Mouse (Mus musculus): ENCODE measurements around the gene Chfr. TPM values are rescaled to one million over a fixed set of nuclear protein-coding genes. Genes with fewer than 3 reads are reported as not detected.

The Chfr gene
- polyA plus RNA-seq, 1 experiment from 2014 or later: 101 TPM

DNA sequence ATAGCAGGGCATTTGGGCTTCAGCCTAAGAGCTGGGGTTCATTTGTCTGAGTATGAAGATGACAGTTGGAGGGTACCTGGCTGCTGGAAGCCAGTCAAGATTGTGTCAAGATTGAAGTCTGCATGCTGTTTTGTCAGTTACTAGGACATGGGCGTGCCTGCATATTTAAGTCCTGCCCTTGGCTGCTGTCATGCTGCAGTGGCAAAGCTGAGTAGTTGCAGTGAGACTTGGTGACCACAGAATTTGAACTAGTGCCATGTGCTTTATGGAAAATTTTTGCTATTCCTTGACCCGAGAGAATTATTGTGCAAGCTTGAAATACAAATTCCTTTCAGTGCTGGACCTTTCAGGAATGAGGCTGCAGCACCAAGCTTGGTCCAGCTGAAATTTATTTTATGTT is 6.7 kb downstream of the Chfr start:
- 92% methylated on average over 2 of the region's 2 CpGs for WGBS
- peaks cover 44% of the 10 kb centered on the region for H3K36me3 ChIP-seq (ENCODE audit: control insufficient read depth, insufficient read depth, low read length)
- no peak overlapping the region for H3K27ac ChIP-seq (ENCODE audit: low read depth, low read length)

GRCm38 (mm10) chr5:110143007-110143406 is 7.4 kb downstream of the Chfr start:
- Histone ChIP-seq H3K36me3 (ENCODE audit: control insufficient read depth, insufficient read depth, low read length) (peaks cover 48% of the 10 kb centered on the region), H3K4me2 (ENCODE audit: low read depth, low read length) (no peak overlapping the region)
- WGBS: 94% methylated on average over 5 of the region's 5 CpGs

More for the DNA sequence above, 6.7 kb downstream of the Chfr start:
- H3K9me3 ChIP-seq (ENCODE audit: control insufficient read depth, low read length): no peaks in the 10 kb centered on the region
- no peak overlapping the region for H3K4me2 ChIP-seq (ENCODE audit: low read depth, low read length)
- no peak for ATAC-seq (ENCODE audit: low read depth)
- H3K4me3 ChIP-seq (ENCODE audit: low read depth, low read length): no peak overlapping the region
- no peak overlapping the region for H3K9ac ChIP-seq (replicated peaks; ENCODE audit: low read depth, low read length)
- H3K4me1 ChIP-seq (ENCODE audit: control insufficient read depth, insufficient read depth, low read length): no peaks in the 10 kb centered on the region
- H3K27me3 ChIP-seq (ENCODE audit: control insufficient read depth, insufficient read depth, low read length): no peaks in the 10 kb centered on the region

DNA sequence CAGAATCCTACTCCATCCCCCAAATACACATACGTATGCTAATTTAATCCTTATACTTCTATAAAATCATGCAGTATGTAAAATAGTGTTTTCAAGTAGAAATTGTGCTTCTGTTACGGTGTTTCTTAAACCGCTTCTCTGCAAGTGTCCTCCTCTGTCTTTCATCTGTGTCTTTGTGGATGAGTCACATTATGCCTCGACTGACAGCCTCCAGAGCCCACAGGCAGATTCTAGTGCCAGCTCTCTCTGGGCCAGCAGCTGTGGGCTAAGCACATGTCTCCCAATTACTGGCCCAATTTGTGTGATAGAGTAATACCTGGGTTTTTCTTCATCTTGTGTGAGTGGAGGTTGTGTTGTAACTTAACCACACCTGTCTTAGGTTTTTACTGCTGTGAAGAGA is 33.7 kb downstream of the Chfr start:
- Histone ChIP-seq H3K4me3 (ENCODE audit: low read depth, low read length) (no peak overlapping the region), H3K4me2 (ENCODE audit: low read depth, low read length) (no peak overlapping the region), H3K9ac (replicated peaks; ENCODE audit: low read depth, low read length) (no peak overlapping the region), H3K36me3 (ENCODE audit: control insufficient read depth, insufficient read depth, low read length) (peaks cover 52% of the 10 kb centered on the region), H3K27me3 (ENCODE audit: control insufficient read depth, insufficient read depth, low read length) (no peaks in the 10 kb centered on the region), H3K9me3 (ENCODE audit: control insufficient read depth, low read length) (no peaks in the 10 kb centered on the region), H3K4me1 (ENCODE audit: control insufficient read depth, insufficient read depth, low read length) (no peaks in the 10 kb centered on the region), H3K27ac (ENCODE audit: low read depth, low read length) (no peak overlapping the region)
- 91% methylated on average over 4 of the region's 4 CpGs for WGBS
- ATAC-seq (ENCODE audit: low read depth): no peak

More at GRCm38 (mm10) chr5:110143007-110143406, 7.4 kb downstream of the Chfr start:
- ATAC-seq (ENCODE audit: low read depth): no peak
- no peak overlapping the region for H3K4me3 ChIP-seq (ENCODE audit: low read depth, low read length)
- H3K27me3 ChIP-seq (ENCODE audit: control insufficient read depth, insufficient read depth, low read length): no peaks in the 10 kb centered on the region
- no peaks in the 10 kb centered on the region for H3K9me3 ChIP-seq (ENCODE audit: control insufficient read depth, low read length)
- no peaks in the 10 kb centered on the region for H3K4me1 ChIP-seq (ENCODE audit: control insufficient read depth, insufficient read depth, low read length)
- no peak overlapping the region for H3K9ac ChIP-seq (replicated peaks; ENCODE audit: low read depth, low read length)
- H3K27ac ChIP-seq (ENCODE audit: low read depth, low read length): no peak overlapping the region

DNA sequence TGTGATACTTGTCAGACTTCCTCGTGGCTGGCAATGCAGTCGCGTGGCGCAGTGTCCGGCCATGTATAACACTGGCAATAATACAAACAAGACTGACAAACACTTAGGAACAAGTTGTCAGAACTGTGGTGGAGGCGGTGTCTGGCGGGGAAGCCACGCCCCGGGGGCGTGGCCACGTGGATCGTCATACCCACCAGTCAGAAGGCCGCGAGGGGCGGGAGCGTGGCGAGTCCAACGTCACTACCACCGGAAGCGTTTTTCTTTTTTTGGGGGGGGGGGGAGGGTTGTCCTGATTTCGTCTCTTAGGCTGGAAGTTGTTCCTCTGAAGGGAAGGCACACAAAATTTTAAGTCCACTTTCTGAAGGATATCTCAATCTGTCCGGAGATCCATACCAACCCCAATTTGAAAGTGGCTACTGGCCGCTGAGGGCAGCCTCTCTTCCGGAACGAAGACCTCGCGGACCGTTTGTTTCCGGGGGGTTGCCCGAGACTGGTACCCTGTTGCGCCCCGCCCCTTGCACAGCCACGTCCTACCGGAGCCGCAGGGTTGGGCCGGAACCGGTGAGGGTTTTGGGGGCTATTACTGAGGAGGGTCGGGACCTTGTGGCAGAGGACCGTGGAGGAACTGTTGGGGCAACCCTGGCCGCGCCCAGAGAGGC is 40.8 kb downstream of the Chfr start, which contains the start of gene Golga3:
TSS of gene Golga3 (plus strand) at position 340 of the 659 bp plus-strand sequence.
- H3K36me3 ChIP-seq (ENCODE audit: control insufficient read depth, insufficient read depth, low read length): peaks cover 7% of the 10 kb centered on the region; the same call in 1 of the 2 replicates
- WGBS: under 1% methylated on average over 41 of the region's 41 CpGs
- peak within 1 kb of the TSS; percentile 76 for H3K27ac ChIP-seq (ENCODE audit: low read depth, low read length)
- H3K4me3 ChIP-seq (ENCODE audit: low read depth, low read length): peak within 1 kb of the TSS; percentile 98
- no peaks in the 10 kb centered on the region for H3K27me3 ChIP-seq (ENCODE audit: control insufficient read depth, insufficient read depth, low read length)
- peak within 1 kb of the TSS; percentile 82 for H3K9ac ChIP-seq (replicated peaks; ENCODE audit: low read depth, low read length)
- ATAC-seq (ENCODE audit: low read depth): peak; percentile 99
- H3K4me1 ChIP-seq (ENCODE audit: control insufficient read depth, insufficient read depth, low read length): peaks cover 9% of the 10 kb centered on the region
- H3K9me3 ChIP-seq (ENCODE audit: control insufficient read depth, low read length): no peaks in the 10 kb centered on the region
- H3K4me2 ChIP-seq (ENCODE audit: low read depth, low read length): peak within 1 kb of the TSS; percentile 85

GRCm38 (mm10) chr5:110177021-110177420 is 41.4 kb downstream of the Chfr start:
- no peaks in the 10 kb centered on the region for H3K9me3 ChIP-seq (ENCODE audit: control insufficient read depth, low read length)
- H3K4me3 ChIP-seq (ENCODE audit: low read depth, low read length): peak overlapping the region; percentile 98
- peak overlapping the region; percentile 82 for H3K9ac ChIP-seq (replicated peaks; ENCODE audit: low read depth, low read length)
- 6% methylated on average over 19 of the region's 19 CpGs for WGBS
- peak; percentile 38 for ATAC-seq (ENCODE audit: low read depth)
- peak overlapping the region; percentile 76 for H3K27ac ChIP-seq (ENCODE audit: low read depth, low read length)
- H3K27me3 ChIP-seq (ENCODE audit: control insufficient read depth, insufficient read depth, low read length): no peaks in the 10 kb centered on the region
- peaks cover 2% of the 10 kb centered on the region; the same call in 1 of the 2 replicates for H3K36me3 ChIP-seq (ENCODE audit: control insufficient read depth, insufficient read depth, low read length)
- H3K4me2 ChIP-seq (ENCODE audit: low read depth, low read length): peak overlapping the region; percentile 85
- H3K4me1 ChIP-seq (ENCODE audit: control insufficient read depth, insufficient read depth, low read length): peaks cover 9% of the 10 kb centered on the region

DNA sequence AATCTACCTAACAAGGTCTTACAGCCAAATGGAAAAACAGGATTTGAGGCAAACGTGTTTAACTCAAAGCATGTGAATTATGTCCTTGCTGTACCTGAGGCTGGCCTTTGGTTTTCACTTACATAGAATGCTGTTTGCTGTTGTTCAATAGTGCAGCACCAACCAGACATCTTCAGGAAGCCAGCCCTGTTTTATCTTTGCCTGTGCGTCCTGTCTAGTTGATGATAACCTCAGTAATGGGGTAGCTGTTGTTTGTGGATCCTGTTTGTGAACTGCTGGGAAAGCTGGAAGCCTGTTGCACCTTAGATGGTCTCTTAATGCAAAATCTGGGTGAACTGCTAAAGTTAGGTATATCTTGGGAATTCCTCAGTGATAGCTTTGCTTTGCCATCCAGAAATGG is 43.0 kb downstream of the Chfr start:
- Histone ChIP-seq H3K4me3 (ENCODE audit: low read depth, low read length) (no peak overlapping the region), H3K9me3 (ENCODE audit: control insufficient read depth, low read length) (no peaks in the 10 kb centered on the region), H3K27ac (ENCODE audit: low read depth, low read length) (no peak overlapping the region), H3K36me3 (ENCODE audit: control insufficient read depth, insufficient read depth, low read length) (peaks cover 7% of the 10 kb centered on the region), H3K27me3 (ENCODE audit: control insufficient read depth, insufficient read depth, low read length) (no peaks in the 10 kb centered on the region), H3K4me2 (ENCODE audit: low read depth, low read length) (no peak overlapping the region), H3K9ac (replicated peaks; ENCODE audit: low read depth, low read length) (no peak overlapping the region), H3K4me1 (ENCODE audit: control insufficient read depth, insufficient read depth, low read length) (peaks cover 9% of the 10 kb centered on the region)
- ATAC-seq (ENCODE audit: low read depth): no peak
- WGBS: 91% methylated on average over 2 of the region's 2 CpGs

GRCm38 (mm10) chr5:110181716-110182115 is 46.1 kb downstream of the Chfr start:
- Histone ChIP-seq H3K9ac (replicated peaks; ENCODE audit: low read depth, low read length) (no peak overlapping the region), H3K4me1 (ENCODE audit: control insufficient read depth, insufficient read depth, low read length) (peaks cover 9% of the 10 kb centered on the region), H3K4me3 (ENCODE audit: low read depth, low read length) (no peak overlapping the region), H3K27ac (ENCODE audit: low read depth, low read length) (no peak overlapping the region), H3K9me3 (ENCODE audit: control insufficient read depth, low read length) (no peaks in the 10 kb centered on the region), H3K27me3 (ENCODE audit: control insufficient read depth, insufficient read depth, low read length) (no peaks in the 10 kb centered on the region), H3K36me3 (ENCODE audit: control insufficient read depth, insufficient read depth, low read length) (peaks cover 30% of the 10 kb centered on the region), H3K4me2 (ENCODE audit: low read depth, low read length) (no peak overlapping the region)
- no peak for ATAC-seq (ENCODE audit: low read depth)
- WGBS: 97% methylated on average over 5 of the region's 5 CpGs

DNA sequence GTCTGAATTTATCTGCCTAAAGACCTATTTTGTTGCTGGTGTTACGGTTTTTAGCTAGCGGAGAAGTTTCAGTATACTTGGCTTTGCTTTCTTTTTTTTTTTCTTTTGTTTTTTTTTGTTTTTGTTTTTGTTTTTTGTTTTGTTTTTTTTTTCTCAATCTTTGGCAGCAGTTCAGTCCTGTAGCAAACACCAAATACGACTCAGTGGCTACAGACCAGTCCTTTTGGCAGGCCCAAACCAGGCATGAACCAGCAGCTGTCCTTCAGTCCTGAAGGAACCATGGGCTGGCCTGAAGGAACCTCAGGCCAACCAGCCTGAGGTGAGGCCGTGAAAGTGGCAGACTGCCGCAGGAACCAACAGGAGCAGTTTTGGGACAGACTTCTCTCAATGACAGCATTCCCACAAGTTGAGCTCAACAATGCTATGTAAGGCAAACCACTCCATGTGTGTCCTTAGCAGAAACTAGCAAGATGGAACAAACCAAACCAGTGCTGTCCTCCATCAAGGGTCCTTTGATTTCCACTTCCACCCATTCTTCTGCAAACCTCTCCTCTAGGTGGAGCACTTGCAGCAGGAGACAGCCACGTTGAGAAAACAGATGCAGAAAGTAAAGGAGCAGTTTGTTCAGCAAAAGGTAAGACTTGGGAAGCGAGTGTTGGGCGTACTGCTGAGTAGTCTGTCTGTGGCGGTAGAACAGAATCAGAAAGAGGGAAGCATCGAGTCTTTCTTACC is 67.7 kb downstream of the Chfr start:
- Histone ChIP-seq H3K4me2 (ENCODE audit: low read depth, low read length) (no peak overlapping the region), H3K9me3 (ENCODE audit: control insufficient read depth, low read length) (no peaks in the 10 kb centered on the region), H3K4me1 (ENCODE audit: control insufficient read depth, insufficient read depth, low read length) (no peaks in the 10 kb centered on the region), H3K27ac (ENCODE audit: low read depth, low read length) (no peak overlapping the region), H3K9ac (replicated peaks; ENCODE audit: low read depth, low read length) (no peak overlapping the region), H3K27me3 (ENCODE audit: control insufficient read depth, insufficient read depth, low read length) (no peaks in the 10 kb centered on the region), H3K4me3 (ENCODE audit: low read depth, low read length) (no peak overlapping the region), H3K36me3 (ENCODE audit: control insufficient read depth, insufficient read depth, low read length) (peaks cover 58% of the 10 kb centered on the region)
- WGBS: 86% methylated on average over 10 of the region's 10 CpGs
- ATAC-seq (ENCODE audit: low read depth): no peak

DNA sequence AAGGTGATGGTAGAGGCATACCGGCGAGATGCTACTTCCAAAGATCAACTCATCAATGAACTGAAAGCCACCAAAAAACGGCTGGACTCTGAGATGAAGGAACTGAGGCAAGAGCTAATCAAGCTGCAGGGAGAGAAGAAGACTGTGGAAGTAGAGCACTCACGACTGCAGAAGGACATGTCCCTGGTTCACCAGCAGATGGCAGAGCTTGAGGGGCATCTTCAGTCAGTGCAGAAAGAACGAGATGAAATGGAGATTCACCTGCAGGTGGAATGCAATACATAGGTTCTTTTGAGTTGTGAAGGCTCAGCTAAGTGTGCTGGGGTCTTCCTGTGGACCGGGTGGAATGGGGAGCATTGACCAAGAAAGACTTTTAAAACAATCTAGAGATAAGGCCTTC is 69.1 kb downstream of the Chfr start:
- no peak overlapping the region for H3K4me2 ChIP-seq (ENCODE audit: low read depth, low read length)
- H3K4me1 ChIP-seq (ENCODE audit: control insufficient read depth, insufficient read depth, low read length): no peaks in the 10 kb centered on the region
- no peaks in the 10 kb centered on the region for H3K27me3 ChIP-seq (ENCODE audit: control insufficient read depth, insufficient read depth, low read length)
- no peaks in the 10 kb centered on the region for H3K9me3 ChIP-seq (ENCODE audit: control insufficient read depth, low read length)
- no peak overlapping the region for H3K27ac ChIP-seq (ENCODE audit: low read depth, low read length)
- ATAC-seq (ENCODE audit: low read depth): no peak
- H3K9ac ChIP-seq (replicated peaks; ENCODE audit: low read depth, low read length): no peak overlapping the region
- no peak overlapping the region for H3K4me3 ChIP-seq (ENCODE audit: low read depth, low read length)
- 89% methylated on average over 6 of the region's 6 CpGs for WGBS
- peaks cover 69% of the 10 kb centered on the region for H3K36me3 ChIP-seq (ENCODE audit: control insufficient read depth, insufficient read depth, low read length)

Measured in neural tube, embryonic 14.5 days (tissue).